Mouse (Mus musculus): ENCODE measurements at regions not wholly inside any gene's neighbourhood (a gene's known extent, or its start where the extent isn't known, plus 50 kb on each side); places are given as distances from the start of the nearest gene placed in this dataset.

- Histone ChIP-seq H3K27ac (ENCODE audit: insufficient read depth, low read depth) (no peak overlapping the region), H3K9ac (ENCODE audit: insufficient read depth, low read depth) (no peak overlapping the region), H3K27me3 (replicated peaks) (peaks cover 78% of the 10 kb centered on the region), H3K9me3 (replicated peaks; ENCODE audit: low read length) (peaks cover 6% of the 10 kb centered on the region), H3K79me2 (replicated peaks; ENCODE audit: control insufficient read depth, extremely low read depth, insufficient read depth, poor library complexity, severe bottlenecking) (no peaks in the 10 kb centered on the region), H3K4me2 (ENCODE audit: insufficient read depth, low read depth, poor library complexity, severe bottlenecking) (no peak overlapping the region), H3K4me1 (ENCODE audit: control insufficient read depth in 1 of 2, insufficient read depth in 2 of 2) (peaks cover 5 to 8% of the 10 kb centered on the region in 2 experiments; a peak in 3 of 4 replicates), H3K4me3 (replicated peaks in 1 of 3; ENCODE audit: low read depth in 2 of 3, low read length in 2 of 3, poor library complexity in 1 of 3) (no peak overlapping the region), H3K36me3 (replicated peaks in 1 of 2; ENCODE audit: control insufficient read depth in 1 of 2, insufficient read depth in 1 of 2, low read length in 1 of 2) (no peaks in the 10 kb centered on the region)
- in situ Hi-C loops (cut with MboI; ENCODE audit: low pct_ligation_motif_present, low pct_unique_long_range_greater_than_20kb, low sequenced_read_pairs) (no loop called here), dilution Hi-C loops (cut with MboI; ENCODE audit: extremely low pct_ligation_motif_present, extremely low pct_unique_long_range_greater_than_20kb, low sequenced_read_pairs) (no loop called here)
- TF ChIP-seq POLR2AphosphoS2 (IDR thresholded peaks at IDR 0.05; ENCODE audit: low read depth, low read length) (no peak), GABPA (IDR thresholded peaks at IDR 0.05; ENCODE audit: insufficient replicate concordance, low read depth, low read length) (no peak), JUND (conservative IDR thresholded peaks at IDR 0.05; ENCODE audit: low read depth, low read length) (no peak), MAZ (IDR thresholded peaks at IDR 0.05; ENCODE audit: low read depth, low read length) (no peak), EP300 (IDR thresholded peaks at IDR 0.05; ENCODE audit: low read length) (no peak), MEF2A (IDR thresholded peaks at IDR 0.05; ENCODE audit: borderline replicate concordance, low read depth, low read length) (no peak), SMC3 (IDR thresholded peaks at IDR 0.05; ENCODE audit: low read depth, low read length) (no peak), RAD21 (IDR thresholded peaks at IDR 0.05; ENCODE audit: low read depth, low read length) (no peak), ETS1 (conservative IDR thresholded peaks at IDR 0.05; ENCODE audit: low read depth, low read length) (no peak), ZC3H11A (IDR thresholded peaks at IDR 0.05; ENCODE audit: low read depth, low read length) (no peak), NRF1 (IDR thresholded peaks at IDR 0.05; ENCODE audit: low read depth, low read length) (no peak), JUN (IDR thresholded peaks at IDR 0.05; ENCODE audit: insufficient read depth, low read depth, low read length) (no peak), USF1 (IDR thresholded peaks at IDR 0.05; ENCODE audit: low read depth, low read length) (no peak), USF2 (conservative IDR thresholded peaks at IDR 0.05; ENCODE audit: low read depth, low read length) (no peak), NELFE (IDR thresholded peaks at IDR 0.05; ENCODE audit: low read depth, low read length) (no peak), E2F4 (IDR thresholded peaks at IDR 0.05; ENCODE audit: insufficient replicate concordance, low read depth, low read length) (no peak)
- DNase-seq (ENCODE audit: extremely low read depth): no peak
Measured at GRCm38 (mm10) chr11:50507498-50507824, 76.5 kb upstream of the Rufy1 start.

- TF ChIP-seq BHLHE40 (IDR thresholded peaks at IDR 0.05; ENCODE audit: low read depth, low read length): no peak
- no peak for TF ChIP-seq MAFK (IDR thresholded peaks at IDR 0.05; ENCODE audit: insufficient replicate concordance, low read length)
- TF ChIP-seq CHD1 (IDR thresholded peaks at IDR 0.05; ENCODE audit: low read depth, low read length): no peak
- no peak for TF ChIP-seq USF2 (conservative IDR thresholded peaks at IDR 0.05; ENCODE audit: low read depth, low read length)
- TF ChIP-seq ZKSCAN1 (IDR thresholded peaks at IDR 0.05; ENCODE audit: borderline replicate concordance, low read depth, low read length): no peak
- TF ChIP-seq UBTF (IDR thresholded peaks at IDR 0.05; ENCODE audit: low read depth, low read length): no peak
- no peak for TF ChIP-seq SIN3A (IDR thresholded peaks at IDR 0.05; ENCODE audit: low read length)
- no peak for TF ChIP-seq E2F4 (IDR thresholded peaks at IDR 0.05; ENCODE audit: insufficient replicate concordance, low read depth, low read length)
- no peak for TF ChIP-seq NELFE (IDR thresholded peaks at IDR 0.05; ENCODE audit: low read depth, low read length)
- TF ChIP-seq ZNF384 (IDR thresholded peaks at IDR 0.05; ENCODE audit: low read depth, low read length): no peak
- no peak for TF ChIP-seq HCFC1 (IDR thresholded peaks at IDR 0.05; ENCODE audit: low read depth, low read length)
- Histone ChIP-seq H3K4me3 (replicated peaks in 1 of 3; ENCODE audit: low read depth in 2 of 3, low read length in 2 of 3, poor library complexity in 1 of 3) (no peak overlapping the region), H3K27ac (ENCODE audit: insufficient read depth, low read depth) (no peak overlapping the region), H3K9ac (ENCODE audit: insufficient read depth, low read depth) (no peak overlapping the region), H3K4me1 (ENCODE audit: control insufficient read depth in 1 of 2, insufficient read depth in 2 of 2) (peaks cover 5 to 8% of the 10 kb centered on the region in 2 experiments; a peak in 3 of 4 replicates), H3K27me3 (replicated peaks) (peaks cover 77% of the 10 kb centered on the region), H3K79me2 (replicated peaks; ENCODE audit: control insufficient read depth, extremely low read depth, insufficient read depth, poor library complexity, severe bottlenecking) (no peaks in the 10 kb centered on the region), H3K9me3 (replicated peaks; ENCODE audit: low read length) (peaks cover 6% of the 10 kb centered on the region), H3K36me3 (replicated peaks in 1 of 2; ENCODE audit: control insufficient read depth in 1 of 2, insufficient read depth in 1 of 2, low read length in 1 of 2) (no peaks in the 10 kb centered on the region), H3K4me2 (ENCODE audit: insufficient read depth, low read depth, poor library complexity, severe bottlenecking) (no peak overlapping the region)
- DNase-seq (ENCODE audit: extremely low read depth): no peak
- dilution Hi-C loops (cut with MboI; ENCODE audit: extremely low pct_ligation_motif_present, extremely low pct_unique_long_range_greater_than_20kb, low sequenced_read_pairs) (no loop called here), in situ Hi-C loops (cut with MboI; ENCODE audit: low pct_ligation_motif_present, low pct_unique_long_range_greater_than_20kb, low sequenced_read_pairs) (no loop called here)
Measured at GRCm38 (mm10) chr11:50506820-50507497, 76.0 kb upstream of the Rufy1 start.

All from CH12.LX (cell line).